Mouse (Mus musculus) cerebellum, adult 2 months (tissue): Measurements from ENCODE around the gene Epha2.

Experiments used
- CTCF ChIP-seq: fragments of 200-500 bp; IDR thresholded peaks from 2 replicates; pipeline ENCODE4 v1.5.1; 2011; ENCODE audit warnings: low read depth, mild to moderate bottlenecking, control low read depth, low read length, moderate library complexity, borderline replicate concordance; ENCODE audit not compliant: insufficient read depth
- POLR2A ChIP-seq: fragments of 200-500 bp; IDR thresholded peaks from 2 replicates; pipeline ENCODE4 v1.6.1; 2011; ENCODE audit warnings: low read length, control low read depth, borderline replicate concordance; ENCODE audit not compliant: insufficient read depth

DNA sequence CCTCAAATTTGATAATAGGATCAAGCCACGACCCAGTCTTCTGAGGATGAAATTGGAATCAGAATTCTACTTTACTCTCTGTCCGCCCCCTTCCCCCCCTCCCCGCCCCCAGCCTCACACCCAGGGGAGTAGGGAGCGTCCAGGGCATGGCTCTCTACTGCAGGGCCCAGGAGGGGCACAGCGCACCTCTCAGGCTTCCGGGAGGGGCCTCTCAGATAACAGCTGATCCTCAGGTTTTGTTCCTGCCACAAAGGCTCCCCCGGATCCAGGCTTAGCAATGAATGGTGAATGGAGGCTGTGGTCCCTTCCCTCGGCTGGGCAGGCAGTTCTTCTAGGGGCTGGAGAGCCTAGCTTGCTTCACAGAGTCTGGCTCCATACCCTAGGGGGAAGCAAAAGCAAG, 15.9 kb upstream of the Epha2 start:
- TF ChIP-seq CTCF = no peak
- no peak for TF ChIP-seq POLR2A
